Mouse (Mus musculus): ENCODE measurements at regions not wholly inside any gene's neighbourhood (a gene's known extent, or its start where the extent isn't known, plus 50 kb on each side); places are given as distances from the start of the nearest gene placed in this dataset.

- no peak for TF ChIP-seq CTCF (IDR thresholded peaks at IDR 0.05; ENCODE audit: low read depth)
- no peak for TF ChIP-seq EP300 (IDR thresholded peaks at IDR 0.05; ENCODE audit: low read depth)
Observed at GRCm38 (mm10) chr1:7394161-7394560, 2586.5 kb downstream of the Gm37988 start.
